Mouse (Mus musculus) erythroblast, adult 5-6 weeks (primary cell): ENCODE results near the gene Ccdc96. TPM values are rescaled to one million over a fixed set of nuclear protein-coding genes. Genes with fewer than 3 reads are reported as not detected.

ENCODE experiments used
- ATAC-seq: replicated peaks from 2 replicates; pipeline ENCODE4 v1.8.0; 2016; ENCODE audit warnings: moderate number of reproducible peaks, mild to moderate bottlenecking, moderate TSS enrichment, inconsistent platforms; ENCODE audit not compliant: poor library complexity, low FRiP score, severe bottlenecking
- total RNA-seq, 2 experiments: library from RNA; stranded (forward) in 1 of 2; stranded (reverse) in 1 of 2; fragments of 150-400 nt in 1 of 2; fragments of 200-764, 138-1000 nt in 1 of 2; gene quantifications; 2 replicates each; pipeline versions ENCODE4 v1.2.3 to v1.2.4; 2015 to 2017; ENCODE audit warnings: low replicate concordance in 2 of 2

Gene Ccdc96
- total RNA-seq, 2 experiments from 2014 or later = not detected

DNA sequence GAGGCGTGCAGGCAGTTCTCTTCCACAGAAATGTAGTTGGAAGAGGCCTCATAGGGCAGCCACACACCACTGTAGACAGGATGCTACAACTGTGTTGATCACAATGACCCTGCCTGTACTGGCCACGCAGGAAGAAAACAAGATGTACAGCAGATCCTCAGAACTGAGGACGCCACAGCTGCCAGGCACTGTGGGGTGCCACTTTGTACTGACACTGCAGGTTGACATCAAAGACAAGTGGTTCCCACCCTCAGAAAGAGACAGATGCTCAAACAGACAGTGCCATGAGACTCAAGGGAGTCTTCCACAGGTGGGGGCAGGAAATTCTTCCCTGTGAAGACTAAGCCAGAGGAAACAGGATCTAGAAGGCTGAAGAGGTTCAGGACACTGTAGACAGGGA, 35.4 kb downstream of the Ccdc96 start:
- no peak for ATAC-seq

DNA sequence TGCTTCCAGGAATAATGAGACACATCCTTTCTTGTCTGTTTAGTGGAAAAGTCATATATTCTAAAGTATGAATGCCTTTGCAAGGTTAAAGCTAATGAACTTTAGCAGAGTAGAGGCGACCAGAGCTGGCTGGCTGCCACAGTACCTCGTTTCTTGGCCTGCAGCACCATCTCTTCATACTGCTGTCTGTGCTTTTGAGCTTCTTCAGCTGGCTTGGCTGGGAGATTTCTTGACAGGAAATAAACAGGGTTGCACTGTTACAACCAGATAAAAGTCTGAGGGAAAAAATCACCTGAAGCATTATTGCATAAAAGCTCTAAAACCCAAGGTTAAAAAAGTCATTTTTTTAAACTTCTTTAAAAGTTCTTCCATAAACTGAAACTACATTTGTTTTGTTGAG, 38.4 kb downstream of the Ccdc96 start:
- ATAC-seq = no peak

DNA sequence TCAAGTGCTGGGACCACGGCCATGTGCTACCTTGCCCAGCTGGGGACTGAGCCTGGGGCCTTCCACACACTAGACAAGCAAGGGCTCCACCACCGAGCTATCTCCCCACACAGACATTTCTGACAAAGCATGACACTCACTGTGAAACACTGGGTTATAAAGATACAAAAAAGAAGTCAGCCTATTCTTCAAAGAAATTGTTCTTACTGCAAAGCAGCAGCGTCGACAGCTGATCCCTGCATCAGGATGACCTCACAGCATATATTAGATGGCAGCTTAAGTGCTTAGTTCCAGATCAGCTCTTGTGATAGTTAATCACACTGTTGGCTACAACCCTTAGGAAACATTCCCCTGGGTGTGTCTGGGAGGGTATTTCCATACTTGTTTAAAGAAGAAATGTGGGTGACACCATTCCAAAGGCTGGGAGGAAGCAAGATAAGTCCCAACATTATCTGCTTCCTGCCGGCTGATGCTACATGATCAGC, 38.9 kb downstream of the Ccdc96 start:
- ATAC-seq = no peak

DNA sequence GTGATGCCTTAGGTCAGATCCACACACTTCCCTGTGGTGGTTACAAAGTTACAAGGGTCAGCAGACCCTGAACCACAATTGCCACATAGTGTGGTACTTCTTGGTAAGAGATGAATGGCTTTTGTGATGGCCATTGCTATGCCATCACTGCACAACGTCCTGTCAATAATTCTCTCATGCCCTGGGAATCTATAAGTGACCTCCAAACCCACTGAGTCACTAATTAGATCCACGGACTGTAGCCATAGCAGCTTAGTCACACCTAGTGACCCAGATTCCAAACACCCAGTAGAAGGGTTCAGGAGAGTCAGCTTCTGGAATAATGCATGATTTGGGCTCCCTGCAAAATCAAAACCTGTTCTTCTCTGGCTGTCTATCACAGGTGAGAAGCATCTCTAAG, 40.8 kb downstream of the Ccdc96 start:
- ATAC-seq = no peak

DNA sequence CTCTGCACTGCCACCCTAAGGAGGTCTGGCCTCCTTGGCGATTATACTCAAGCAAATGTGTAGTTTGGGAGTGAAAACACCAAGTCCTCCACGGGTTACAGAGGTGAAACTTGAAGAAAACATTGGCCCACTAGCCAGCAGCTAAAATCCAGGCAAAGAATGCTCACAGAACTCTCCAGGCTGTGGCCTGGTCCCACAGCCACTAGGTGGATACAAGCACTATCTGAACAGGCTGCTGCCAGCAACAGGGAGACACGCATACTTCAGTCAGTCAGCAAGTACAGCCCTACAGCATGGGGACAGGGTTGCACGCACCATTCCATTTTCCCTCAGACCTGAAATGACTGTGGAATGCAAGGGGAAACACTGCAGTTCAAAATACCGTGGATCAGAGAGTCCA, 41.9 kb downstream of the Ccdc96 start:
- ATAC-seq = no peak

DNA sequence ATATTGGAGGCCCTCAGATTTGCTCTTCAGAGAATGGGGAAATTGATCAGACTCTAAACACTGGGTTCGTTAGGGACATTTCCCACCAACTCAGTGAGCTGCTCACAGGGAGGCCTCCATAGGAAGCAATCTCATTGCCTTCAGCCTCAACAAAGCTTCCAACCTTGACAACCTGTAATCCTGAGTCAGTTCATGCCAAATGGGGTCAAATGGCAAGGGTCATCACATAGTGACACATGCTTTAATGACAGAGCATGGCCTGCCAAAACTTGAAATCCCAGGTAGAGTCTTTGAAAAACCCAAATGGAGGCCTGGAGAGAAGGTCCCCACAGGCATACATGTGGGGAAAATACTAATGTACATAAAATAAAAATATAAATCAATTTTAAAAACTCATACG, 42.5 kb downstream of the Ccdc96 start:
- no peak for ATAC-seq

DNA sequence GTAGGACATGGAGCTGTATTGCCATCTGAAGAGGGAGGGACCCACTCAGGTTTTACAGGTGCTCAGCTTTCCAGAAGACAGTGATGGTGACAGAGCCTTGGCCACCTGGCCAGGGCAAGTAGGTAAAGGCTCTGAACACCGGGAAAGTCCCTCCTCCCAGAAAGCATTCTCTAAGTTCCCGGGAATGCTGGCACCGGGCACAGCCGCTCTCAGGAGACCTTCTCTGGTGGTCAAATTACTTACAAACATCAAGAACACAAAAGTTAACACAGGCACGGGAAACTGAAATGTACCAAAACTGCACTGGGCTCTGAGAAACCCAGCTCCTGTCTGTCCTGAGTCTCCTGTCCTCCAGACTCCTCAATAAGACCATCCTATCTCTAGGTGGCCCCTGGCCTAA, 45.3 kb downstream of the Ccdc96 start:
- ATAC-seq = no peak

DNA sequence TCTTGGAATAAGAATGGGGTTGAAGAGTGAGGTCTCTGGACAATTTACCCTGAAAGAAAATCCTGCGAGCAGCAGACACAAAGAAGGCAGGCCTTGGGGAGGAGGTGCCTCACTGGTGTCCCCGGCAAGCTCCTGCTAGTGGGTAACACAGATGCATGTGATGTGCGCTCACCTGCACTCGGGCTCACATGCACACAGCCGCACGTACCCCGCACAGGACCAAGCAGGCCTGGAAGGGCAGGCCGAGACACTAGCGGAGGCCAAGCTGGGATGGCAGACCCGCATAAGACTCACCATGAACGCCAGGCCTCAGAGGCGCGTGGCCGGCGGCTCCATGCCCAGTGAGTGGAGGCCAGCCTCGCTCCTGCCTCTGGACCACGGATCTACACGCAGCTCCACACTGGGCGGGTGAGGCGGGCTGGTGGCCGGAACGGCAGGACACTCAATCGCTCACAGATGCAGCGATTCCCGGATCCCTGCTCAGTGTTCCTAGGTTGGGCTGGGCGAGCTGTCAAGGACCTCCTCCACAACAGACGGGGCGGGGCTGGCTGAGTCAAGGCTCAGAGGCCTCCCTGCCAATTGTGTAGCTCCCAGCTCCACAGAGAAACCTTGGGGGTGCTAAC, 45.9 kb downstream of the Ccdc96 start:
- peak; percentile 91 for ATAC-seq

DNA sequence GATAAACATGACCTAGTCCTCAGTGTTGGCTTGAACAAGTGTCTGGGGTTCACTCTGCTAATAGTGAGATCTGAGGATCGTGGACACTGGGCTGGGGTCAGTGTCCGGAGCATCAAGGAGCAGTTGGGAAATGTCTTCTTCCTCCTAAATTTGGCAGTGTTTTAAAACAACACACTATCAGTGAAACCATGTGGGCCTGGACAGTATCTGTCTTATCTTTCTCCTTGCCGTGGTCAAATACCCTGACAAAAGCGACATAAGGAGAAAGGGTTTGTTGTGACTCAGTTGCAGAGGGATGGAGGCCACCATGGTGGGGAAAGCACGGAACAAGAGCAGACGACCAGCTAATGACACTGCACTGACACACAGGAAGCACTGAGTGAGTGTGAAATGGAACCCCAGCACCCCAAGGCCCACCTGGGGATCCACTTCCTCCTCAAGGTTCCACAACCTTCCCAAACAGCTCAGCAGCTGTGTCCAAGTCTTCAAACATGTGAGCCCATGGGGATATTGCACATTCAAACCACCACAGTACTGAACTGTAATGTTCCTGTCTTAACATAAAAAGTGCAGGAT, 50.2 kb downstream of the Ccdc96 start:
- ATAC-seq = no peak

DNA sequence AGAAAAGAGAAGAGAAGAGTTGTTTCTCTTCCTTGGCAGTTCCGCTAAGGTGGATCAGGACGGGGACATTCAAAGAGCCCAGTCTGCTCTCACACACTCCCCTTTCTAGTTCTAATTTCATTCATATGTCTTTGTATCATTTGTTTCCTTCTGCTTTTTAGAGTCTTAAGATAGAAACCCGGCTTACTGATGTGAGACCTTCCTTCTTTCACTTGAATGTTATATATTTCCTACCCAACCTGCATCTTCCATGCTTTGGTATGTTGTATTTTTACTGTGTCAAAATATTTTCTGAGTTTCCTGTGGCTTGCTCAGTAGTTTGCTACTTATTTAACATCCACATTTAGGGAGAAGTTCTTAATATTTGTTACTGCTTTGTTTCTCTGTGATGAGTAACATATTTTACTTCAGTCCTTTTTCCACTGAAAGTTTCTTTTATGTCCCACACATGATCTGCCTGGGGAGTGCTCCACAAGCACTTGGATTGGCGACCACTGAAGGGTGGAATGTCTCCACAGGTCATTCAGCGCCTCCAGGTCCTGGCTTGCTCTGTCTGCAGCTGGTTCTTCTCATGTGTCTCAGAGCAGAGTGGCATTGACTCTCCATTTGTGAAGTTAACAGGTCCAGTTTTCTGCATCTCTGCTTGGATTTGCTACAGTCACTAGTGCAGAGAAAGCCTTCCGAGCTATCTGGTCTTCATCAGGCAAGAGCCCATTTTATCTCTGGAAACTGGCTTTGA, 51.2 kb downstream of the Ccdc96 start:
- no peak for ATAC-seq

DNA sequence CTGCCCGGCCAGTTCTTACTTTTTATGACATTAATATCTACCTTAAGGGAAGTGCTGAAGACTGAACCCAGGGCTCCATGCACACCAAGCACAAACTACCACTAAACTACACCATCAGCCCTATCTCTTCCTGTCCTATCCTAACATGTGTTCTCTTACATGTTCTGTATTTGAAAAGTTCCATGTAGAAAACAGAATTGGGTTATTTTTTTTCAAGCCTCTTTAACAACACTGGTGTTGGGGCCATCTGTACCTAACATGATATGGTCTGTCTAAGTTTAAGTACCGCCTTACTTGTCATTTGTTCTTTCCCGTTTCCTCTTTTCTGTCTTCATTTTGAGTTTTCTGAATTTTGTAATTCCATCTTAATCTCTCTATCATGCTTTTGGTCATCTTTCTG, 52.0 kb downstream of the Ccdc96 start:
- ATAC-seq = no peak

Other genes with a start within 250 kb of the Ccdc96 start
- not detected in 2 replicates for gene Sorcs2, start 86.4 kb upstream of the Ccdc96 start, total RNA-seq (2015; ENCODE audit: low replicate concordance)
- not detected in 2 replicates for gene Sorcs2, start 86.4 kb upstream of the Ccdc96 start, total RNA-seq (2017; ENCODE audit: low replicate concordance)
- 8.2 and 8.5 TPM in 2 replicates for gene Grpel1, start 19.6 kb upstream of the Ccdc96 start, total RNA-seq (2015; ENCODE audit: low replicate concordance)
- gene Grpel1, start 19.6 kb upstream of the Ccdc96 start, total RNA-seq (2017; ENCODE audit: low replicate concordance) = 10.6 and 12.4 TPM in 2 replicates
- gene Tada2b, start 303 bp upstream of the Ccdc96 start, total RNA-seq (2015; ENCODE audit: low replicate concordance) = 4.8 and 6.5 TPM in 2 replicates
- gene Tada2b, start 303 bp upstream of the Ccdc96 start, total RNA-seq (2017; ENCODE audit: low replicate concordance) = 2.3 and 9.6 TPM in 2 replicates
- 8.1 and 15.9 TPM in 2 replicates for gene Tbc1d14, start 108.7 kb downstream of the Ccdc96 start, total RNA-seq (2015; ENCODE audit: low replicate concordance)
- gene Tbc1d14, start 108.7 kb downstream of the Ccdc96 start, total RNA-seq (2017; ENCODE audit: low replicate concordance) = 11.3 and 12.1 TPM in 2 replicates
- gene D5Ertd579e, start 211.4 kb downstream of the Ccdc96 start, total RNA-seq (2015; ENCODE audit: low replicate concordance) = 121 and 122 TPM in 2 replicates
- 221 and 226 TPM in 2 replicates for gene D5Ertd579e, start 211.4 kb downstream of the Ccdc96 start, total RNA-seq (2017; ENCODE audit: low replicate concordance)